8 mouse cellular contexts compared by ENCODE assay signal in genomic region chr8:87662811-87663341, GRCm38 (mm10).
A peak's percentile ranks its signal among the peaks of the same experiment; 100 is the strongest.
DNase-seq lines count a peak whose midpoint lies in the region; ATAC-seq and TF ChIP-seq lines count a peak whose summit lies in the region.

No protein-coding gene starts in this region.

- H3K4me1 ChIP-seq in lung, embryonic 15.5 days: peaks cover 39% of the 10 kb centered on the region
- H3K4me1 ChIP-seq in cortical plate, adult 2 months (ENCODE audit: control insufficient read depth, insufficient read depth, low read length): peaks cover 3% of the 10 kb centered on the region
- H3K4me1 ChIP-seq in hindbrain, embryonic 16.5 days (ENCODE audit: control insufficient read depth, insufficient read depth, low read depth, low read length): peaks cover 52% of the 10 kb centered on the region
- H3K4me1 ChIP-seq in midbrain, embryonic 15.5 days: peaks cover 58% of the 10 kb centered on the region

- no peaks in the 10 kb centered on the region for H3K9me3 ChIP-seq in lung, embryonic 15.5 days
- no peaks in the 10 kb centered on the region for H3K9me3 ChIP-seq in hindbrain, embryonic 16.5 days (ENCODE audit: control insufficient read depth, low read length)
- H3K9me3 ChIP-seq in midbrain, embryonic 15.5 days: no peaks in the 10 kb centered on the region

- 5% methylated on average over 25 of the region's 25 CpGs for WGBS in lung, embryonic 15.5 days
- WGBS in hindbrain, embryonic 16.5 days: 8% methylated on average over 25 of the region's 25 CpGs
- 10% methylated on average over 25 of the region's 25 CpGs for WGBS in midbrain, embryonic 15.5 days

- no peak for TF ChIP-seq POLR2A in cortical plate, adult 2 months (IDR thresholded peaks at IDR 0.05; ENCODE audit: extremely low read depth, insufficient read depth, low read length)

- DNase-seq in lung, adult 18-20 months: no peak
- DNase-seq in gastrocnemius, adult 8-10 months (ENCODE audit: low spot score in 2 of 2): peak; percentile 20 to 38
- DNase-seq in c-Kit-positive CD71-positive TER-119-positive erythroid progenitor cells, embryonic 14.5 days (ENCODE audit: low spot score): no peak
- no peak for DNase-seq in adrenal gland, postnatal 25 days

- no peaks in the 10 kb centered on the region for H3K36me3 ChIP-seq in lung, embryonic 15.5 days
- H3K36me3 ChIP-seq in hindbrain, embryonic 16.5 days (ENCODE audit: control insufficient read depth, insufficient read depth, low read length): no peaks in the 10 kb centered on the region
- H3K36me3 ChIP-seq in midbrain, embryonic 15.5 days (replicated peaks): no peaks in the 10 kb centered on the region

- TF ChIP-seq CTCF in cortical plate, adult 2 months (IDR thresholded peaks at IDR 0.05; ENCODE audit: extremely low read depth, insufficient read depth, low read length): no peak

- H3K27ac ChIP-seq in lung, embryonic 15.5 days: peak overlapping the region; percentile 19; the same call in 1 of the 2 replicates
- H3K27ac ChIP-seq in cortical plate, adult 2 months (ENCODE audit: insufficient read depth, low read length): no peak overlapping the region
- H3K27ac ChIP-seq in hindbrain, embryonic 16.5 days (ENCODE audit: low read depth, low read length): peak overlapping the region; percentile 88
- peak overlapping the region; percentile 79 for H3K27ac ChIP-seq in midbrain, embryonic 15.5 days

- H3K4me2 ChIP-seq in lung, embryonic 15.5 days: peak overlapping the region; percentile 57
- peak overlapping the region; percentile 56 for H3K4me2 ChIP-seq in hindbrain, embryonic 16.5 days (ENCODE audit: low read length)
- peak overlapping the region; percentile 51 for H3K4me2 ChIP-seq in midbrain, embryonic 15.5 days

- peak overlapping the region; percentile 31 for H3K4me3 ChIP-seq in lung, embryonic 15.5 days
- peak overlapping the region; percentile 21; the same call in 1 of the 2 replicates for H3K4me3 ChIP-seq in cortical plate, adult 2 months (ENCODE audit: insufficient read depth, low read length)
- peak overlapping the region; percentile 27 for H3K4me3 ChIP-seq in hindbrain, embryonic 16.5 days (ENCODE audit: low read length)
- H3K4me3 ChIP-seq in midbrain, embryonic 15.5 days: peak overlapping the region; percentile 21

- peak overlapping the region; percentile 13; the same call in 1 of the 2 replicates for H3K9ac ChIP-seq in lung, embryonic 15.5 days
- peak overlapping the region; percentile 59 for H3K9ac ChIP-seq in hindbrain, embryonic 16.5 days (ENCODE audit: low read depth, low read length)
- peak overlapping the region; percentile 32; the same call in 1 of the 2 replicates for H3K9ac ChIP-seq in midbrain, embryonic 15.5 days

- peaks cover 36% of the 10 kb centered on the region for H3K27me3 ChIP-seq in lung, embryonic 15.5 days
- H3K27me3 ChIP-seq in hindbrain, embryonic 16.5 days (replicated peaks; ENCODE audit: control insufficient read depth, insufficient read depth, low read length): no peaks in the 10 kb centered on the region
- H3K27me3 ChIP-seq in midbrain, embryonic 15.5 days (replicated peaks): no peaks in the 10 kb centered on the region

- peak; percentile 29; the same call in 1 of the 2 replicates for ATAC-seq in lung, embryonic 15.5 days (ENCODE audit: borderline replicate concordance, extremely low read depth, low FRiP score, low TSS enrichment)
- peak; percentile 34 for ATAC-seq in hindbrain, embryonic 16.5 days
- peak; percentile 44 for ATAC-seq in midbrain, embryonic 15.5 days (replicated peaks)

Comparison
In these comparisons a context has a peak if more than half of its experiments do, and no peak if none do; other contexts are left out.
1. DNase-seq: peak in gastrocnemius, adult 8-10 months (2 of 2); none in lung, adult 18-20 months (0 of 2), c-Kit-positive CD71-positive TER-119-positive erythroid progenitor cells, embryonic 14.5 days (single experiment) and adrenal gland, postnatal 25 days (single experiment).
2. Peak in every context shown above with its lines, with median percentiles within 50 percentile points of each other: ATAC-seq, H3K4me2 ChIP-seq, H3K4me3 ChIP-seq and H3K9ac ChIP-seq.